Mouse (Mus musculus) MEL (cell line): ENCODE measurements around the gene Padi6. TPM values are rescaled to one million over a fixed set of nuclear protein-coding genes. Genes with fewer than 3 reads are reported as not detected.

Experiments
- DNase-seq: peaks from one replicate; pipeline ENCODE4 v3.0.0; 2011; ENCODE audit warnings: low read depth, low spot score
- H3K27ac ChIP-seq: 2 replicates; pipeline ENCODE4 v1.5.1; 2012; ENCODE audit warnings: low read depth, mild to moderate bottlenecking, control low read depth, low read length, moderate library complexity; ENCODE audit not compliant: control insufficient read depth
- H3K27me3 ChIP-seq, 2 experiments: fragments of 150-350 bp in 1 of 2; sonication (generic) in 1 of 2; 2 replicates each; pipeline ENCODE4 v1.6.1; 2012; ENCODE audit warnings: low read length in 2 of 2, mild to moderate bottlenecking in 2 of 2, improper control_type of control experiment in 1 of 2, moderate library complexity in 1 of 2; ENCODE audit not compliant: insufficient read depth in 2 of 2, control insufficient read depth in 1 of 2
- H3K36me3 ChIP-seq, 2 experiments: 2 replicates each; pipeline ENCODE4 v1.6.1; 2012 to 2014; ENCODE audit warnings: low read length in 2 of 2, improper control_type of control experiment in 1 of 2, inconsistent platforms in 1 of 2, mild to moderate bottlenecking in 1 of 2; ENCODE audit not compliant: insufficient read depth in 2 of 2, control insufficient read depth in 1 of 2
- H3K4me1 ChIP-seq, 2 experiments: fragments of 150-350 bp in 1 of 2; sonication (generic) in 1 of 2; 2 replicates each; pipeline ENCODE4 v1.6.1; 2012; ENCODE audit warnings: low read length in 2 of 2, improper control_type of control experiment in 1 of 2, mild to moderate bottlenecking in 1 of 2; ENCODE audit not compliant: insufficient read depth in 2 of 2, control insufficient read depth in 1 of 2
- H3K4me3 ChIP-seq, 2 experiments: fragments of 150-350 bp in 1 of 2; sonication (generic) in 1 of 2; 2 replicates each; pipeline ENCODE4 v1.5.1; 2012; ENCODE audit warnings: low read depth in 2 of 2, low read length in 2 of 2, mild to moderate bottlenecking in 2 of 2, moderate library complexity in 2 of 2, control low read depth in 1 of 2, improper control_type of control experiment in 1 of 2; ENCODE audit not compliant: control insufficient read depth in 1 of 2, insufficient read depth in 1 of 2
- H3K79me2 ChIP-seq: 2 replicates; pipeline ENCODE4 v1.6.1; 2012; ENCODE audit warnings: mild to moderate bottlenecking, low read length, moderate library complexity; ENCODE audit not compliant: control insufficient read depth, poor library complexity, insufficient read depth
- H3K9ac ChIP-seq: 2 replicates; pipeline ENCODE4 v1.6.1; 2012; ENCODE audit warnings: low read depth, mild to moderate bottlenecking, control low read depth, low read length, moderate library complexity; ENCODE audit not compliant: control insufficient read depth, poor library complexity, severe bottlenecking
- H3K9me3 ChIP-seq: fragments of 150-350 bp; sonication (generic); replicated peaks from 2 replicates; pipeline ENCODE4 v1.6.1; 2012; ENCODE audit warnings: mild to moderate bottlenecking, low read length, improper control_type of control experiment, moderate library complexity; ENCODE audit not compliant: insufficient read depth
- BHLHE40 ChIP-seq: IDR thresholded peaks from 2 replicates; pipeline ENCODE4 v1.6.1; 2012; ENCODE audit warnings: low read depth, mild to moderate bottlenecking, inconsistent platforms, low read length, improper control_type of control experiment, borderline replicate concordance
- CHD2 ChIP-seq: IDR thresholded peaks from 2 replicates; pipeline ENCODE4 v1.6.1; 2011; ENCODE audit warnings: low read length, improper control_type of control experiment
- CTCF ChIP-seq, 3 experiments: IDR thresholded peaks in 2 of 3; conservative IDR thresholded peaks in 1 of 3; 2 replicates each; pipeline ENCODE4 v1.5.1; 2011 to 2012; ENCODE audit warnings: low read length in 3 of 3, low read depth in 2 of 3, mild to moderate bottlenecking in 2 of 3, improper control_type of control experiment in 1 of 3, inconsistent platforms in 1 of 3, mixed read lengths in 1 of 3, moderate library complexity in 1 of 3; ENCODE audit not compliant: control insufficient read depth in 1 of 3, insufficient read depth in 1 of 3, poor library complexity in 1 of 3, severe bottlenecking in 1 of 3
- E2F4 ChIP-seq: IDR thresholded peaks from 2 replicates; pipeline ENCODE4 v1.6.1; 2011; ENCODE audit warnings: low read depth, low read length, improper control_type of control experiment, borderline replicate concordance
- ELF1 ChIP-seq: IDR thresholded peaks from 2 replicates; pipeline ENCODE4 v1.6.1; 2014; ENCODE audit warnings: low read depth, mild to moderate bottlenecking, inconsistent platforms, low read length, improper control_type of control experiment, moderate library complexity
- EP300 ChIP-seq, 2 experiments: IDR thresholded peaks; 2 replicates each; pipeline ENCODE4 v1.6.1; 2011; ENCODE audit warnings: improper control_type of control experiment in 2 of 2, low read length in 2 of 2, low read depth in 1 of 2, mild to moderate bottlenecking in 1 of 2
- ETS1 ChIP-seq: IDR thresholded peaks from 2 replicates; pipeline ENCODE4 v1.6.1; 2012; ENCODE audit warnings: low read depth, mild to moderate bottlenecking, inconsistent platforms, low read length, improper control_type of control experiment, moderate library complexity
- GATA1 ChIP-seq: IDR thresholded peaks from 2 replicates; pipeline ENCODE4 v1.6.1; 2011; ENCODE audit warnings: low read depth, low read length, improper control_type of control experiment
- HCFC1 ChIP-seq: IDR thresholded peaks from 2 replicates; pipeline ENCODE4 v1.6.1; 2012; ENCODE audit warnings: low read depth, mild to moderate bottlenecking, inconsistent platforms, low read length, improper control_type of control experiment, moderate library complexity
- KAT2A ChIP-seq: conservative IDR thresholded peaks from 2 replicates; pipeline ENCODE4 v1.6.1; 2012; ENCODE audit warnings: low read depth, low read length, improper control_type of control experiment, inconsistent platforms
- MAX ChIP-seq: IDR thresholded peaks from 2 replicates; pipeline ENCODE4 v1.6.1; 2011; ENCODE audit warnings: low read length, improper control_type of control experiment
- MAZ ChIP-seq: IDR thresholded peaks from 2 replicates; pipeline ENCODE4 v1.6.1; 2012; ENCODE audit warnings: low read depth, mild to moderate bottlenecking, inconsistent platforms, low read length, improper control_type of control experiment
- MXI1 ChIP-seq: IDR thresholded peaks from 2 replicates; pipeline ENCODE4 v1.6.1; 2011; ENCODE audit warnings: mild to moderate bottlenecking, low read depth, low read length, improper control_type of control experiment
- MYC ChIP-seq: IDR thresholded peaks from 2 replicates; pipeline ENCODE4 v1.6.1; 2011; ENCODE audit warnings: low read depth, mild to moderate bottlenecking, low read length, improper control_type of control experiment, moderate library complexity
- NRF1 ChIP-seq: IDR thresholded peaks from 2 replicates; pipeline ENCODE4 v1.6.1; 2014; ENCODE audit warnings: low read depth, mild to moderate bottlenecking, inconsistent platforms, low read length, improper control_type of control experiment, moderate library complexity; ENCODE audit not compliant: poor library complexity, insufficient read depth, severe bottlenecking
- POLR2A ChIP-seq, 2 experiments: IDR thresholded peaks; 2 replicates each; pipeline ENCODE4 v1.6.1; 2011 to 2012; ENCODE audit warnings: low read length in 2 of 2, mild to moderate bottlenecking in 2 of 2, control low read depth in 1 of 2, improper control_type of control experiment in 1 of 2, low read depth in 1 of 2, moderate library complexity in 1 of 2; ENCODE audit not compliant: control insufficient read depth in 1 of 2, insufficient read depth in 1 of 2, poor library complexity in 1 of 2
- POLR2AphosphoS2 ChIP-seq: IDR thresholded peaks from 2 replicates; pipeline ENCODE4 v1.6.1; 2011; ENCODE audit warnings: low read length, improper control_type of control experiment
- POLR2AphosphoS5 ChIP-seq: IDR thresholded peaks from 2 replicates; pipeline ENCODE4 v1.6.1; 2012; ENCODE audit warnings: low read depth, borderline replicate concordance, mild to moderate bottlenecking, inconsistent platforms, low read length, moderate library complexity, mixed read lengths
- RAD21 ChIP-seq: IDR thresholded peaks from 2 replicates; pipeline ENCODE4 v1.6.1; 2011; ENCODE audit warnings: mild to moderate bottlenecking, low read depth, low read length, improper control_type of control experiment
- RCOR1 ChIP-seq: IDR thresholded peaks from 2 replicates; pipeline ENCODE4 v1.6.1; 2012; ENCODE audit warnings: low read depth, mild to moderate bottlenecking, inconsistent platforms, low read length, improper control_type of control experiment
- TAL1 ChIP-seq: IDR thresholded peaks from 2 replicates; pipeline ENCODE4 v1.6.1; 2012; ENCODE audit warnings: mild to moderate bottlenecking, inconsistent platforms, low read length, moderate library complexity, mixed read lengths
- TBP ChIP-seq: IDR thresholded peaks from 2 replicates; pipeline ENCODE4 v1.8.0; 2011; ENCODE audit warnings: low read depth, low read length, improper control_type of control experiment
- UBTF ChIP-seq: IDR thresholded peaks from 2 replicates; pipeline ENCODE4 v1.6.1; 2012; ENCODE audit warnings: low read depth, mild to moderate bottlenecking, inconsistent platforms, low read length, improper control_type of control experiment, moderate library complexity, borderline replicate concordance; ENCODE audit not compliant: insufficient read depth
- USF2 ChIP-seq, 2 experiments: IDR thresholded peaks; 2 replicates each; pipeline ENCODE4 v1.6.1; 2011 to 2012; ENCODE audit warnings: improper control_type of control experiment in 2 of 2, low read length in 2 of 2, borderline replicate concordance in 1 of 2, inconsistent platforms in 1 of 2, low read depth in 1 of 2, mild to moderate bottlenecking in 1 of 2; ENCODE audit not compliant: insufficient read depth in 1 of 2
- ZC3H11A ChIP-seq: IDR thresholded peaks from 2 replicates; pipeline ENCODE4 v1.6.1; 2012; ENCODE audit warnings: low read depth, mild to moderate bottlenecking, inconsistent platforms, low read length, improper control_type of control experiment
- ZMIZ1 ChIP-seq: IDR thresholded peaks from 2 replicates; pipeline ENCODE4 v1.6.1; 2012; ENCODE audit warnings: low read depth, mild to moderate bottlenecking, inconsistent platforms, low read length, improper control_type of control experiment, moderate library complexity
- ZNF384 ChIP-seq: IDR thresholded peaks from 2 replicates; pipeline ENCODE4 v1.6.1; 2012; ENCODE audit warnings: low read depth, mild to moderate bottlenecking, inconsistent platforms, low read length, improper control_type of control experiment
- polyA plus RNA-seq, 2 experiments: library from polyadenylated mRNA; stranded (reverse) in 1 of 2; unstranded in 1 of 2; fragments of >175 nt in 1 of 2; fragments of >200 nt in 1 of 2; gene quantifications; 2 replicates each; pipeline versions ENCODE4 v1.2.1 to v1.2.4; 2012; ENCODE audit warnings: low replicate concordance in 2 of 2, low read depth in 1 of 2; ENCODE audit not compliant: insufficient read length in 2 of 2, insufficient read depth in 1 of 2, missing spikeins in 1 of 2
- total RNA-seq: library from RNA; depleted of rRNA; stranded (reverse); fragments of 300-350 nt; gene quantifications from 2 replicates; pipeline ENCODE4 v1.2.3, GENCODE M21; 2012

Gene Padi6
- total and polyA plus RNA-seq, 3 experiments: not detected

- Histone ChIP-seq H3K4me3 (no peak overlapping the region), H3K4me1 (peaks cover 15 to 45% of the 10 kb centered on the region in 2 experiments), H3K36me3 (peaks cover 0 to 33% of the 10 kb centered on the region in 2 experiments; a peak in 2 of 4 replicates), H3K27ac (no peak overlapping the region), H3K9me3 (no peaks in the 10 kb centered on the region), H3K9ac (no peak overlapping the region), H3K27me3 (no peaks in the 10 kb centered on the region), H3K79me2 (no peaks in the 10 kb centered on the region)
- no peak for DNase-seq
- no peak for TF ChIP-seq ZMIZ1
- no peak for TF ChIP-seq TBP
- TF ChIP-seq MYC: no peak
- TF ChIP-seq POLR2AphosphoS5: no peak
- no peak for TF ChIP-seq ZNF384
- no peak for TF ChIP-seq MAX
- no peak for TF ChIP-seq CHD2
- TF ChIP-seq POLR2AphosphoS2: no peak
- no peak for TF ChIP-seq CTCF (IDR thresholded peaks at IDR 0.05 in 2 of 3, conservative IDR thresholded peaks at IDR 0.05 in 1 of 3; ENCODE audit: control insufficient read depth in 1 of 3, insufficient read depth in 1 of 3, low read depth in 2 of 3, low read length in 3 of 3, poor library complexity in 1 of 3, severe bottlenecking in 1 of 3)
- TF ChIP-seq GATA1: no peak
- no peak for TF ChIP-seq NRF1
- TF ChIP-seq E2F4: no peak
- no peak for TF ChIP-seq UBTF
- no peak for TF ChIP-seq POLR2A (IDR thresholded peaks at IDR 0.05; ENCODE audit: control insufficient read depth in 1 of 2, insufficient read depth in 1 of 2, low read depth in 1 of 2, low read length in 2 of 2, poor library complexity in 1 of 2)
- no peak for TF ChIP-seq KAT2A
- TF ChIP-seq TAL1: no peak
- no peak for TF ChIP-seq RAD21
- no peak for TF ChIP-seq BHLHE40
These were observed 53.5 kb downstream of the Padi6 start for GRCm38 (mm10) chr4:140688826-140689425.

GRCm38 (mm10) chr4:140688044-140688825, 54.2 kb downstream of the Padi6 start:
- Histone ChIP-seq H3K9ac (no peak overlapping the region), H3K9me3 (no peaks in the 10 kb centered on the region), H3K36me3 (peaks cover 0 to 34% of the 10 kb centered on the region in 2 experiments; a peak in 2 of 4 replicates), H3K4me3 (no peak overlapping the region), H3K27ac (no peak overlapping the region), H3K79me2 (no peaks in the 10 kb centered on the region), H3K4me1 (peaks cover 15 to 48% of the 10 kb centered on the region in 2 experiments), H3K27me3 (no peaks in the 10 kb centered on the region)
- no peak for TF ChIP-seq POLR2AphosphoS5
- no peak for TF ChIP-seq ZC3H11A
- TF ChIP-seq ELF1: no peak
- no peak for TF ChIP-seq RCOR1
- TF ChIP-seq BHLHE40: no peak
- TF ChIP-seq POLR2AphosphoS2: no peak
- no peak for TF ChIP-seq EP300 (IDR thresholded peaks at IDR 0.05; ENCODE audit: low read depth in 1 of 2, low read length in 2 of 2)
- no peak for TF ChIP-seq USF2 (IDR thresholded peaks at IDR 0.05; ENCODE audit: borderline replicate concordance in 1 of 2, insufficient read depth in 1 of 2, low read depth in 1 of 2, low read length in 2 of 2)
- no peak for TF ChIP-seq MAZ
- TF ChIP-seq HCFC1: no peak
- no peak for TF ChIP-seq E2F4
- TF ChIP-seq CHD2: no peak
- TF ChIP-seq TAL1: no peak
- TF ChIP-seq MXI1: no peak
- TF ChIP-seq ETS1: no peak
- DNase-seq: peak; percentile 11
